Mouse (Mus musculus) liver, embryonic 11.5 days (tissue): ENCODE measurements around the gene Cldn9. TPM values are rescaled to one million over a fixed set of nuclear protein-coding genes. Genes with fewer than 3 reads are reported as not detected.

ENCODE experiments used
- ATAC-seq: fragments of 200-750 bp; cut with Nextera tagmentation; replicated peaks from 2 replicates; pipeline ENCODE4 v1.8.0; 2017; ENCODE audit warnings: moderate number of reproducible peaks, mild to moderate bottlenecking, moderate TSS enrichment, moderate library complexity; ENCODE audit not compliant: low FRiP score
- DNase-seq: peaks from one replicate; pipeline ENCODE4 v3.0.0-alpha.2; 2017; ENCODE audit warnings: low spot score
- H3K27ac ChIP-seq: fragments of 300-500 bp; sonication (generic); 2 replicates; pipeline ENCODE4 v1.5.1; 2014; ENCODE audit warnings: mild to moderate bottlenecking, low read depth, low read length, control low read depth
- H3K27me3 ChIP-seq: fragments of 300-500 bp; sonication (generic); replicated peaks from 2 replicates; pipeline ENCODE4 v1.6.1; 2014; ENCODE audit warnings: low read length, mixed read lengths; ENCODE audit not compliant: control insufficient read depth, insufficient read depth
- H3K36me3 ChIP-seq: fragments of 300-500 bp; sonication (generic); 2 replicates; pipeline ENCODE4 v1.6.1; 2014; ENCODE audit warnings: mild to moderate bottlenecking, low read length, moderate library complexity, mixed read lengths; ENCODE audit not compliant: control insufficient read depth, insufficient read depth
- H3K4me1 ChIP-seq: fragments of 300-500 bp; sonication (generic); replicated peaks from 2 replicates; pipeline ENCODE4 v1.6.1; 2014; ENCODE audit warnings: low read length, mixed read lengths; ENCODE audit not compliant: control insufficient read depth, insufficient read depth
- H3K4me2 ChIP-seq: fragments of 300-500 bp; sonication (generic); 2 replicates; pipeline ENCODE4 v1.6.1; 2014; ENCODE audit warnings: mild to moderate bottlenecking, control low read depth, moderate library complexity
- H3K4me3 ChIP-seq: fragments of 300-500 bp; sonication (generic); 2 replicates; pipeline ENCODE4 v1.5.1; 2014; ENCODE audit warnings: low read depth, low read length, control low read depth
- H3K9ac ChIP-seq: fragments of 300-500 bp; sonication (generic); 2 replicates; pipeline ENCODE4 v1.6.1; 2014; ENCODE audit warnings: low read depth, low read length, control low read depth
- H3K9me3 ChIP-seq: fragments of 300-500 bp; sonication (generic); 2 replicates; pipeline ENCODE4 v1.6.1; 2016; ENCODE audit warnings: low read length, inconsistent platforms, mixed read lengths; ENCODE audit not compliant: control insufficient read depth
- WGBS: fragments of 180-500 bp; shearing (Covaris S2); extraction: QIAGEN DNeasy Blood & Tissue Kit; methylation state at CpG from one replicate; pipeline ENCODE4 v1.1.7; 2014; 5-methylcytosine and 5-hydroxymethylcytosine counted together
- polyA plus RNA-seq: library from polyadenylated mRNA; unstranded; fragments of >200 nt; fragmentation: Nextera tagmentation; extraction: Ambion mirVana; gene quantifications from 2 replicates; pipeline ENCODE4 v1.2.1, GENCODE M21; 2014

Cldn9 gene
- polyA plus RNA-seq, 1 experiment from 2014 or later: 0.56 TPM

GRCm38 (mm10) chr17:23665511-23665910 is 18.3 kb downstream of the Cldn9 start:
- WGBS: 82% methylated on average over 14 of the region's 14 CpGs
- Histone ChIP-seq H3K27me3 (peaks cover 21% of the 10 kb centered on the region), H3K9ac (no peak overlapping the region), H3K4me2 (no peak overlapping the region), H3K9me3 (no peaks in the 10 kb centered on the region), H3K4me1 (0 out of 2 replicates have a peak, but pooled peaks cover 3% of the 10 kb centered on the region), H3K27ac (no peak overlapping the region), H3K36me3 (peaks cover 5% of the 10 kb centered on the region), H3K4me3 (no peak overlapping the region)
- ATAC-seq: 0 out of 2 replicates have a peak, but pooled peaks have one; percentile 6
- no peak for DNase-seq

- Histone ChIP-seq H3K27me3 (peaks cover 30% of the 10 kb centered on the region), H3K9ac (no peak overlapping the region), H3K4me1 (0 out of 2 replicates have a peak, but pooled peaks cover 4% of the 10 kb centered on the region), H3K27ac (no peak overlapping the region), H3K4me3 (no peak overlapping the region), H3K4me2 (no peak overlapping the region), H3K9me3 (no peaks in the 10 kb centered on the region), H3K36me3 (peaks cover 3% of the 10 kb centered on the region)
- ATAC-seq: peak; percentile 14; the same call in 1 of the 2 replicates
- 18% methylated on average over 5 of the region's 5 CpGs for WGBS
- DNase-seq: no peak
Observed at GRCm38 (mm10) chr17:23664556-23665021, 19.2 kb downstream of the Cldn9 start.

GRCm38 (mm10) chr17:23661526-23661925 is 22.3 kb downstream of the Cldn9 start:
- WGBS: 2% methylated on average over 9 of the region's 9 CpGs
- Histone ChIP-seq H3K27ac (no peak overlapping the region), H3K9ac (no peak overlapping the region), H3K4me2 (no peak overlapping the region), H3K27me3 (peaks cover 33% of the 10 kb centered on the region), H3K9me3 (no peaks in the 10 kb centered on the region), H3K4me1 (0 out of 2 replicates have a peak, but pooled peaks cover 4% of the 10 kb centered on the region), H3K36me3 (no peaks in the 10 kb centered on the region), H3K4me3 (no peak overlapping the region)
- ATAC-seq: no peak
- no peak for DNase-seq

- Histone ChIP-seq H3K9ac (no peak overlapping the region), H3K36me3 (no peaks in the 10 kb centered on the region), H3K27ac (no peak overlapping the region), H3K4me2 (peak overlapping the region; percentile 47), H3K27me3 (peaks cover 33% of the 10 kb centered on the region), H3K4me3 (peak overlapping the region; percentile 26; the same call in 1 of the 2 replicates), H3K9me3 (no peaks in the 10 kb centered on the region), H3K4me1 (0 out of 2 replicates have a peak, but pooled peaks cover 4% of the 10 kb centered on the region)
- no peak for DNase-seq
- WGBS: 7% methylated on average over 14 of the region's 14 CpGs
- ATAC-seq: no peak
Observed at GRCm38 (mm10) chr17:23660876-23661200, 23.0 kb downstream of the Cldn9 start.

- peak within 1 kb of the TSS; percentile 26; the same call in 1 of the 2 replicates for H3K4me3 ChIP-seq
- no peak within 1 kb of the TSS for H3K27ac ChIP-seq
- ATAC-seq (no peak), DNase-seq (no peak)
- 0 out of 2 replicates have a peak, but pooled peaks cover 4% of the 10 kb centered on the region for H3K4me1 ChIP-seq
- H3K4me2 ChIP-seq: peak within 1 kb of the TSS; percentile 47
- H3K9me3 ChIP-seq: no peaks in the 10 kb centered on the region
- 7% methylated on average over 27 of the region's 27 CpGs for WGBS
- no peaks in the 10 kb centered on the region for H3K36me3 ChIP-seq
- H3K9ac ChIP-seq: no peak within 1 kb of the TSS
- peaks cover 33% of the 10 kb centered on the region for H3K27me3 ChIP-seq
Observed at GRCm38 (mm10) chr17:23660117-23660875, 23.5 kb downstream of the Cldn9 start, which contains the start of gene Bicdl2. TSS of gene Bicdl2 (plus strand) at chr17:23660506.

- no peaks in the 10 kb centered on the region for H3K9me3 ChIP-seq
- 0 out of 2 replicates have a peak, but pooled peaks cover 4% of the 10 kb centered on the region for H3K4me1 ChIP-seq
- no peak overlapping the region for H3K9ac ChIP-seq
- H3K27me3 ChIP-seq: peaks cover 33% of the 10 kb centered on the region
- no peaks in the 10 kb centered on the region for H3K36me3 ChIP-seq
- no peak overlapping the region for H3K27ac ChIP-seq
- 74% methylated on average over 3 of the region's 3 CpGs for WGBS
- ATAC-seq (no peak), DNase-seq (no peak)
- H3K4me3 ChIP-seq: no peak overlapping the region
- H3K4me2 ChIP-seq: no peak overlapping the region
Observed at GRCm38 (mm10) chr17:23658450-23658849, 25.4 kb downstream of the Cldn9 start.

- Histone ChIP-seq H3K36me3 (no peaks in the 10 kb centered on the region), H3K27me3 (peaks cover 10% of the 10 kb centered on the region; the same call in 1 of the 2 replicates), H3K4me3 (no peak overlapping the region), H3K4me2 (no peak overlapping the region), H3K4me1 (no peaks in the 10 kb centered on the region), H3K27ac (no peak overlapping the region), H3K9ac (no peak overlapping the region), H3K9me3 (no peaks in the 10 kb centered on the region)
- WGBS: 56% methylated on average over 2 of the region's 2 CpGs
- no peak for ATAC-seq
- no peak for DNase-seq
Observed at GRCm38 (mm10) chr17:23654410-23654809, 29.4 kb downstream of the Cldn9 start.

GRCm38 (mm10) chr17:23654001-23654400 is 29.8 kb downstream of the Cldn9 start:
- DNase-seq: no peak
- H3K4me3 ChIP-seq: no peak overlapping the region
- no peak overlapping the region for H3K4me2 ChIP-seq
- WGBS: 50% methylated on average over 6 of the region's 6 CpGs
- no peaks in the 10 kb centered on the region for H3K4me1 ChIP-seq
- H3K27me3 ChIP-seq: peaks cover 10% of the 10 kb centered on the region; the same call in 1 of the 2 replicates
- no peak overlapping the region for H3K27ac ChIP-seq
- no peak overlapping the region for H3K9ac ChIP-seq
- no peaks in the 10 kb centered on the region for H3K36me3 ChIP-seq
- no peak for ATAC-seq
- H3K9me3 ChIP-seq: no peaks in the 10 kb centered on the region
